Mouse (Mus musculus) neural tube, embryonic 13.5 days (tissue): Measurements from ENCODE around the gene Tctex1d4. TPM values are rescaled to one million over a fixed set of nuclear protein-coding genes. Genes with fewer than 3 reads are reported as not detected.

Experiments used
- ATAC-seq: fragments of 200-750 bp; cut with Nextera tagmentation; 2 replicates; pipeline ENCODE4 v1.8.0; 2017; ENCODE audit warnings: low read depth, mild to moderate bottlenecking, moderate TSS enrichment, moderate library complexity
- H3K27ac ChIP-seq: fragments of 300-500 bp; sonication (generic); replicated peaks from 2 replicates; pipeline ENCODE4 v1.5.1; 2015; ENCODE audit warnings: moderate library complexity, mild to moderate bottlenecking, inconsistent platforms
- H3K27me3 ChIP-seq: fragments of 300-500 bp; sonication (generic); 2 replicates; pipeline ENCODE4 v1.6.1; 2015; ENCODE audit warnings: mild to moderate bottlenecking, inconsistent platforms
- H3K36me3 ChIP-seq: fragments of 300-500 bp; sonication (generic); 2 replicates; pipeline ENCODE4 v1.6.1; 2015; ENCODE audit warnings: mild to moderate bottlenecking, inconsistent platforms
- H3K4me1 ChIP-seq: fragments of 300-500 bp; sonication (generic); replicated peaks from 2 replicates; pipeline ENCODE4 v1.6.1; 2015; ENCODE audit warnings: inconsistent platforms
- H3K4me2 ChIP-seq: fragments of 300-500 bp; sonication (generic); 2 replicates; pipeline ENCODE4 v1.6.1; 2015; ENCODE audit warnings: inconsistent platforms, mild to moderate bottlenecking, moderate library complexity
- H3K4me3 ChIP-seq: fragments of 300-500 bp; sonication (generic); 2 replicates; pipeline ENCODE4 v1.5.1; 2015; ENCODE audit warnings: mild to moderate bottlenecking, inconsistent platforms
- H3K9ac ChIP-seq: fragments of 300-500 bp; sonication (generic); 2 replicates; pipeline ENCODE4 v1.6.1; 2015; ENCODE audit warnings: moderate library complexity, mild to moderate bottlenecking, inconsistent platforms
- H3K9me3 ChIP-seq: fragments of 300-500 bp; sonication (generic); 2 replicates; pipeline ENCODE4 v1.6.1; 2016; ENCODE audit warnings: inconsistent platforms
- WGBS: fragments of 180-500 bp; shearing (Covaris S2); methylation state at CpG from one replicate; pipeline ENCODE4 v1.1.7; 2015; 5-methylcytosine and 5-hydroxymethylcytosine counted together
- polyA plus RNA-seq: library from polyadenylated mRNA; unstranded; fragments of >200 nt; fragmentation: Nextera tagmentation; extraction: Ambion mirVana; gene quantifications from 2 replicates; pipeline ENCODE4 v1.2.1, GENCODE M21; 2015

Gene Tctex1d4
- polyA plus RNA-seq, 1 experiment from 2014 or later: not detected

DNA sequence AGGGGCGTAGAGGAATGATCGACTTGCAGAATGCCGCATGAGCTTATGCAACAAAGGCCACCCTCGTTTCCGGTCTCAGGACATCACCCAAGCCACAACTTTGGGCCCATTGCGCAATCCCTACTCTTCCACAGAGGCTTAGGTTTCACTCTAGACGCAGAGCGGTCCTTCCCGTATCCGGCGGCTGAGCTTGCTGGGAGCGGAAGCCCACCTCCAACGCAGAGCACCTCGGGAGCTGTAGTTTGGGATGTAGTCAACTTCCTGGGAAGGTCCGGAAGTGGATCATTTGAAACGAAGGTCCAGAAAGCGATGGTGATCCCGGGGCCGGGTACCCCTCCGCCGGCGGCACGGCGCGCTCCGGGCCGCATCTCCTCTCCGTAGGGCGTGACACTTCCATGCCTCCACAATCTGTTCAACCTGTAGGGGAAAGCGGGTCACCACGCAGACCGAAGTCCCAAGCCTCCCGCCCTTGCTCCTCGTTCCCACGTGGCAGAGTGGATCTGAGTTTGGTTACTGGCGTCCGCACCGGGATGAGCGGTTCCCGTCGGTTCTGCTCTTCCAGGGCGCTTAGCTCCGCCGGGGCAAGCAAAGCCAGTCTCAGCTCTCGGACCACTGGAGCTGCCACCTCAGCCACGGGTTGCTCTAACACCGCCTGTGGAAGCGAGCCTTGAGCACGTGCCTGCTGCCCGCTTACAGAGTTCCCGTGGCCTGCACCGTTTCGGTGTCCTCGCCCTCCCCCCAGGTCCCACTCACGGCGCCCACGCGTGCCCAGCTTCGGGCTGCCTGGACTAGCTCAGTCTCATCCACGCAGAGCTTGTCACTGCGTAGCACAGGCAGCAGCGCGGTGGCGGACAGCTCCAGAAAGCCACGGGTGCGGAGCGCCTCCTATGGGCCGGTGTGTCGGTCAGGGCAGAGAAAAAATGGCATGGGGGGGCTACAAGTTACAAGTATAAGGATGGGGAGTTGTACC, 5.9 kb upstream of the Tctex1d4 start:
- Histone ChIP-seq H3K4me1 (peaks cover 27% of the 10 kb centered on the region), H3K4me3 (peak overlapping the region; percentile 71), H3K9ac (peak overlapping the region; percentile 82), H3K36me3 (0 out of 2 replicates have a peak, but pooled peaks cover 2% of the 10 kb centered on the region), H3K4me2 (peak overlapping the region; percentile 100), H3K27me3 (no peaks in the 10 kb centered on the region), H3K9me3 (no peaks in the 10 kb centered on the region), H3K27ac (peak overlapping the region; percentile 92)
- WGBS: under 1% methylated on average over 69 of the region's 69 CpGs
- peak; percentile 96 for ATAC-seq

DNA sequence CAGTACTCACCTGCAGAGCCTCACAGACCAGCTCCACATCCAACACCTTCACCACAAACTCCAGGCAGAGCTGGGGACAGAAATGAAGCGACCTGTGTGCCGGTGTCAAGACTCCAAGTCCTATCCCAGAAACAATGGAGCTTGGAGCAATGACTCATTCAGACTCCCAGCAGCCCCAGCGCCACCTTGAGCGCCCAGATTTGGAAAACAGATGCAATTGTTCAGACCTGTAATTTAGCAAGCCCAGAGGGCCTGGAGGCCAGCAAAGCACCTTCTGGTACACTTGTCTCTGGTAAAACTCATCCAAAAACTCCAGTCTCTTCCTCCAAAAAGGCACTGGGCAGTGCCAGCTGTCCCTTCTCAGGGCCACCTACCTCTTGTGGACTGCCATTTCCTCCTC, 4.4 kb upstream of the Tctex1d4 start:
- WGBS: 88% methylated on average over 4 of the region's 4 CpGs

DNA sequence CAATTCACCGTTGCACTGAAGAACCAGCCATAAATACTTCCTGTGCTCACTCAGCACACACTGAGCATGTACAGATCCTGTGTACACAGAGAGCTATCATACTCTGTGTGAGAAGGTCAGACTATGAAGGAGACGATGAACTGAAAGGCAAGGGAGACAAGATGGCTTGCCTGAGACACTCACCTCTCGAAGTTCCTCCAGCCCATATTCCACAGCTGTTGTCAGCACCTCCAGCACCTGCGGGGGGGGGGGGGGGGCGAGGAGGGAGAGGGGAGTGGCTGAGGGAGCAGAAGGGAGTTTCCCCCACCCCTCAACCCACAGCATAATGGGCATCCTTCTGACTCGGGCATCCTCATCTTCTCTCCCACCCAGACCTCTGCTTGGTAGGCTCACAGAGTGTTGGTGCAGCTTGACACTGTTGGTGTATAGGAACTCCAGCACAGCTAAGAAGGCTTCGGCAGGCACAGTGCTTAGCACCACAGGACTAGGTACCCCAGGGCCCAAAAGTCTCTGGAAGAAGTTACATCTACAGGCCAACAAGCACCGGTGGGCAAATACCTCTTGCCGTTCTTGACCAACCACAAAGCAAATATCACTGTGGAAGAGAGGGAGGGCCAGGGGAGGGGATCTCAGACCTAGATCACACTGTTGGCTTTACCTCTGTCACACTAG, 2.9 kb upstream of the Tctex1d4 start:
- 84% methylated on average over 7 of the region's 9 CpGs for WGBS
- H3K4me1 ChIP-seq: peaks cover 31% of the 10 kb centered on the region
- no peak overlapping the region for H3K27ac ChIP-seq
- H3K36me3 ChIP-seq: peaks cover 10% of the 10 kb centered on the region
- no peak overlapping the region for H3K4me3 ChIP-seq
- ATAC-seq: no peak
- no peaks in the 10 kb centered on the region for H3K9me3 ChIP-seq
- H3K4me2 ChIP-seq: no peak overlapping the region
- H3K9ac ChIP-seq: no peak overlapping the region
- H3K27me3 ChIP-seq: no peaks in the 10 kb centered on the region

More for the DNA sequence above, 4.4 kb upstream of the Tctex1d4 start:
- Histone ChIP-seq H3K4me2 (no peak overlapping the region), H3K27me3 (no peaks in the 10 kb centered on the region), H3K4me1 (peaks cover 31% of the 10 kb centered on the region), H3K27ac (no peak overlapping the region), H3K9me3 (no peaks in the 10 kb centered on the region), H3K4me3 (no peak overlapping the region), H3K36me3 (no peaks in the 10 kb centered on the region), H3K9ac (no peak overlapping the region)
- ATAC-seq: no peak

DNA sequence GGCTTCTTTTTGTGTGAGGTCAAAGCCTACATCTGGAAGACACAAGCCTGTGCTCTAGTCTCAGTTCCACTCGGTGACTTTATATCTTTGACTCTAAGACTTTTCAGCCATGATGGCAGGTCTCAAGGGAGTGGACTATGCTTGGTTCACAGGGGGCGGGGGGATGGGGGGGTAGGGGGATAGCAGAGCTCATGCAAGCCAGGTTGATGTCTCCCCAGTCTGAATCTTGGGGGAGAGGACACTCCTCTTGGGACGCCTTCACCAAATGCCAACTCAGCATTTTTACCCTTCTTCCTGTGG, 2.4 kb upstream of the Tctex1d4 start:
- Histone ChIP-seq H3K27me3 (no peaks in the 10 kb centered on the region), H3K27ac (no peak overlapping the region), H3K36me3 (peaks cover 15% of the 10 kb centered on the region), H3K4me2 (no peak overlapping the region), H3K4me3 (no peak overlapping the region), H3K9me3 (no peaks in the 10 kb centered on the region), H3K9ac (0 out of 2 replicates have a peak overlapping the region, but pooled peaks have one; percentile 17), H3K4me1 (peaks cover 31% of the 10 kb centered on the region)
- WGBS: 91% methylated on average over 3 of the region's 3 CpGs
- no peak for ATAC-seq

DNA sequence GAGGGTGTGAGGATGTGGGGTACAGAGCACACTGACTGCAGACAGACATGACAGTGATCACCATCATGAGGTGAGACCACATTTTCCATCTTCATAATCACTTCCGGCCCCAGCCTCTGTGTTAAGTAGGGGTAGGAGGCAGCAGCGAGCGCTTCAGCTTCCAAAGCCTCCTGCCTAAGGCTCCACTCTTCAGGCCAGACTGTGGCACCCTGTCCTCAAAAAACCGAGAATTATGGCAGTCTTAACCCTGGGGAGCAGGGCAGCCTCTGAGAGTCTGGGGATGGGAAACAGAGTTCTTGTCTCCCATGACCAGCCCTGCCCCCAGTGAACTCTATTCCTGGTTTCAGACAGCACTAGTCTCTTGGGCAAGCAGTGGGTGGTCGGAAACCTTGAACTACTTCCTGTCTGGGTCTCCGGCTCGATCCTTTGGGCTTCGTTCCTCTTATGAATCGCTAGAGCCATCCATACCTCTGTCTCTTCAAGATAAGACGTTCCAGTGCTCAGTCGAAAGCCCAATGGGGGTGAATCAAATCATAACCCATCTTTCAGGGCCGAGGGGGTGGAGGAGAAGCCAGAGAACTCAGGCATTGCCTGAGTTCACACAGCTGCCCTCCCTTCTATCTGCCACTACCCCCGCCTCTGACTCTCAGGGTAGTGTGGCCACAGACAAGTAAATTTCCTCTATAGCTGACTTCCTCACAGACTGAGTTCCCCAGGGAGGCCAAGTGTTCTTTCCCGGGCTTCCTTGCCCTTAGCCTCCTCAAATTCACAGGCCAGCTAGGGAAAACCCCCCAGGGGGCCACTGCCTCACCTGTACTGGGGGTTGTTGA, 1.9 kb upstream of the Tctex1d4 start:
- Histone ChIP-seq H3K4me3 (no peak overlapping the region), H3K36me3 (peaks cover 18% of the 10 kb centered on the region), H3K9me3 (no peaks in the 10 kb centered on the region), H3K9ac (peak overlapping the region; percentile 64), H3K4me2 (peak overlapping the region; percentile 24; the same call in 1 of the 2 replicates), H3K27ac (peak overlapping the region; percentile 87), H3K27me3 (no peaks in the 10 kb centered on the region), H3K4me1 (peaks cover 29% of the 10 kb centered on the region)
- WGBS: 73% methylated on average over 14 of the region's 14 CpGs
- no peak for ATAC-seq

DNA sequence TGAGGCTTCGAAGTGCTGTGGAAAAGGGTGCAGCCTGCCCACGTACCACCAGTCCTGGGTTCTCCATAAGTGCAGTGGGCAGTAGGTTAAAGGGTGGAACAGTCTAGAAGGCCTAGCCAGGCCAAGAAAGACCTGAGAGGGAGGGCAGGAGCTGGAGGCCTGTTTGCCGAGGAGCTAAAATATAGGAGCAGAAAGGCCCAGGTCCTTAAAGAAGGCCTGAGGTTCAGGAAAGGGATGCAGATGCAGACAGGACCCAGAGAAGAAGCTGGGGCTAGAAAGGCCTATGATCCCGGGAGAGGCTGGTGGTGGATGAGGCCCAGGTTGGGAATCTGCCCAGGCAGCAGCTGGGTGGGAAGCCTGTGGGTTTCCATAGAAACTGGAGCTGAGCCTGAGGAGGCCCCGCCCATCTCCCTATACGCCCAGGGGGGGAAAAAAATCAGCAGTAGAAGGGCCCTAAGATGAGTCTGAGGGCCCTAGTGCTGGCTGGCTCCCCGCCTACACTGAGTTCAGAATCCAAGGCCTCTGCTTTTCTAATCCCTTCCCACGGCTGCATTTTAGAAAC, 1.2 kb upstream of the Tctex1d4 start, which contains the start of gene Btbd19:
Gene Btbd19 (minus strand): TSS at position 378 of the 562 bp plus-strand sequence.
- peak; percentile 25; the same call in 1 of the 2 replicates for ATAC-seq
- no peaks in the 10 kb centered on the region for H3K9me3 ChIP-seq
- H3K4me1 ChIP-seq: peaks cover 27% of the 10 kb centered on the region
- H3K9ac ChIP-seq: peak within 1 kb of the TSS; percentile 64
- peaks cover 25% of the 10 kb centered on the region for H3K36me3 ChIP-seq
- no peaks in the 10 kb centered on the region for H3K27me3 ChIP-seq
- H3K4me3 ChIP-seq: no peak within 1 kb of the TSS
- 34% methylated on average over 8 of the region's 8 CpGs for WGBS
- peak within 1 kb of the TSS; percentile 87 for H3K27ac ChIP-seq
- H3K4me2 ChIP-seq: peak within 1 kb of the TSS; percentile 24; the same call in 1 of the 2 replicates

DNA sequence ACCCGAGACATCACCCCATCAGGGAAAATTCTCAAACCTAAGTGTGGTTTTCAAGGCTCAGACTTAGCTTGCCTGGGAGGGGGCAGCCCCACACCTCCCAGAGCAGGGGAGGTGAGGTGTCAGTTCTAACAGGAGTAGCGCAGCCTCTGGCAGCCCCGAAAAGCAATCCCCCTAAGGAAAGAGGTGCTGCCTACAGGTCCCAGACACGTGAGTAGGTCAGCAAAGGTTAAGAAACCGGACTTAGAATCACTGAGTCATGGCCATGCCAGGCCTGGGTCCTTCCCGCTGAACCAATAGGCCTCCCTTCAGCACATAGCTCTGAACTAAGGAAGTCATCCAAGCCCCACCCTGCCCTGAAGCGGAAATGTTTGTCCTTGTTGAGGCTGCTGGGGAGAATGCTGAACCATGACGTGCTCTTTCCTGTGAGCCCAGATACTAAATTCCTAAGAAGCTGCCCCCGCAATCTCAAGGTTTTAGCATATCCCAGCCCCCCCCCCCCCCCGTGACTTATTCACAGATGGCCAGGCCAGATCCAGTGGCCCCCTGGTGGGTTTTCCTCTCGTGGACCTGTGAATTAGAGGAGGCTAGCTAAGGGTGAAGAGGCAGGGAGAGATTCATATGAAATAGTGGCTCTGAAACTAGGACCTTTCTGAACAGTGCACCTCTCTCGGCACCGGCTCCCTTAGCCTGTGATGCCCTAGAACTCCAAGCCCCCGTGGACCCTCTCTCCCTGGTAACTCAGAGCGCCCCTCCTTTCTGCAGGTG, 502 bp upstream of the Tctex1d4 start:
- WGBS: 52% methylated on average over 15 of the region's 15 CpGs
- no peaks in the 10 kb centered on the region for H3K27me3 ChIP-seq
- peaks cover 31% of the 10 kb centered on the region for H3K4me1 ChIP-seq
- 0 out of 2 replicates have a peak, but pooled peaks have one; percentile 20 for ATAC-seq
- peak overlapping the region; percentile 64; the same call in 1 of the 2 replicates for H3K9ac ChIP-seq
- no peaks in the 10 kb centered on the region for H3K9me3 ChIP-seq
- no peak overlapping the region for H3K4me3 ChIP-seq
- no peak overlapping the region for H3K4me2 ChIP-seq
- H3K27ac ChIP-seq: peak overlapping the region; percentile 87
- peaks cover 29% of the 10 kb centered on the region for H3K36me3 ChIP-seq

DNA sequence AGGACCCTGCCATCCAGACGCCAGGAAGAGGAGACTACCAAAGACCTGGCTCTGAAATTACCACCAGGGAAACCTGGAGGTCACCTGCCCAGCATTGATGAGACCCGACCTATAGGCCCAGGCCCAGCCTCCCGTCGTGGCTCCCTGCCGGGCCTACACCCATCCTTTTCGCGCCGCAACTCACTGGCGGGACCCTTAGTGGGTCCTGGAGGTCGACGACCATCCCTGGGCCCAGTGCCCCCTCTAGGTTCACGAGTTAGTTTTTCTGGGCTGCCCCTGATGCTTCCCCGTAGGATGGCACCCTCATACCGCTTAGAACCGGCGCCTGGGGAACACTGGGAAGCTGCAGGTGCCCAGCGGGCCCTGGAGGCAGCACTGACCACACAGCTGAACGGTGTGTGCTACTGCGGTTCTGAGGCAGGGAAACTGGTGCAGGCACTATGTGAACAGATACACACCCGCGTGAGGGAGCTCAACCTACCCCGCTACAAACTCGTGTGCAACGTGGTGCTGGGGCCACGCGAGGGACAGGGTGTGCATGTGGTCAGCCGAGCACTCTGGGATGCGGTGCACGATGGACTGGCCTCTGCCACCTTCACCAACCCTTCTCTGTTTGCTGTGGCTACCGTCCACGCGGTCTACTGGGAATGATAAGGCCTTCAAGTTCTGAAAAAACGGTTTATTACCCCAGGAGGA, 1.5 kb downstream of the Tctex1d4 start:
- Histone ChIP-seq H3K4me3 (no peak overlapping the region), H3K36me3 (peaks cover 29% of the 10 kb centered on the region), H3K9ac (no peak overlapping the region), H3K27ac (no peak overlapping the region), H3K4me1 (peaks cover 47% of the 10 kb centered on the region), H3K4me2 (no peak overlapping the region), H3K9me3 (no peaks in the 10 kb centered on the region), H3K27me3 (no peaks in the 10 kb centered on the region)
- 89% methylated on average over 33 of the region's 33 CpGs for whole genome bisulfite sequencing
- ATAC-seq: no peak

DNA sequence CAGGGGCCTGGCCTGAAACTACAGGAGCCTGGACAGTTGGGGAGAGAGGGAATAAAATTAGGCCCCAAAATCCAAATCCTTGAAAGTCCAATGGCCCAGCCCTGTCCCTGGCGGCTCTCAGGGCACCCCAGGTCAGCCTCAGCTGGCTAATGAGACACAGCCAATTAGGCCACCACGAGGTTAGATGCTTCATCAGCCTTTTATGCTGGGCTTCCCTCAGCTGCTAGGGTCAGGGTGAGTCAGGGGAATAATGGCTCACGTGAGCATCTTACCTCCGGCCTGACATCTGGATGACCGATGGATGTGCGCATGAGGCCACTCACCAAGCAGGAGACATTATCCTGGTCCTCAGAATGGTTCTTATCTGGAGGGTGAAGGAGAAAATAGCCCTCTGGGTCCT, 4.2 kb downstream of the Tctex1d4 start:
- Histone ChIP-seq H3K9ac (0 out of 2 replicates have a peak overlapping the region, but pooled peaks have one; percentile 17), H3K4me1 (peaks cover 41% of the 10 kb centered on the region), H3K27ac (no peak overlapping the region)

DNA sequence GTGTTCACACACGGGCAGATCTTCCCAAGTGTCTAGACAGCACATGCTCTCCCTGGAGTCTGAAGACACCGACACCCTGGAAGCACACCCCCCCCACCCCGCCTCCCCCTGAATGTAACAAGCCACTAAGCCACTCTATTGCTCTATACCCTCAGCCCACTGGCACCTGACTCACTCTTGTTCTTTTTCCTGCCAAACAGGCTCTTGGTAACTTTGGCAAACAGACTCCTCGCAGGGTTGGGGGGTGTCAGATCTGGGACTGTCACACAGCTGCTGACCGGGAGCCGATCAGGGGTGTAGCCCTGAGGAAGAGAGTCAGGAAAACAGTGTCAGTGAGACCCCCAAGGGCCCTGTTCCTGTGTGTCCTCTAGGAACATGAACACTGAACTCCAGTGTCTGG, 4.6 kb downstream of the Tctex1d4 start:
- WGBS: 48% methylated on average over 6 of the region's 6 CpGs

More for the DNA sequence above, 4.2 kb downstream of the Tctex1d4 start:
- ATAC-seq: no peak
- 30% methylated on average over 6 of the region's 6 CpGs for WGBS
- no peaks in the 10 kb centered on the region for H3K9me3 ChIP-seq
- peaks cover 29% of the 10 kb centered on the region for H3K36me3 ChIP-seq
- peak overlapping the region; percentile 76; the same call in 1 of the 2 replicates for H3K4me2 ChIP-seq
- no peak overlapping the region for H3K4me3 ChIP-seq
- no peaks in the 10 kb centered on the region for H3K27me3 ChIP-seq

More for the DNA sequence above, 4.6 kb downstream of the Tctex1d4 start:
- Histone ChIP-seq H3K4me2 (peak overlapping the region; percentile 76), H3K4me3 (peak overlapping the region; percentile 83; the same call in 1 of the 2 replicates), H3K4me1 (peaks cover 38% of the 10 kb centered on the region), H3K27me3 (no peaks in the 10 kb centered on the region), H3K36me3 (peaks cover 29% of the 10 kb centered on the region), H3K9ac (peak overlapping the region; percentile 92), H3K27ac (peak overlapping the region; percentile 81; the same call in 1 of the 2 replicates), H3K9me3 (no peaks in the 10 kb centered on the region)
- no peak for ATAC-seq
